Mouse (Mus musculus) lung, adult 2 months (tissue): Measurements from ENCODE around the gene Fbxo39. TPM values are rescaled to one million over a fixed set of nuclear protein-coding genes. Genes with fewer than 3 reads are reported as not detected.

ENCODE experiments used
- DNase-seq: peaks from one replicate; pipeline ENCODE4 v3.0.0; 2022
- H3K4me1 ChIP-seq: fragments of 200-500 bp; 2 replicates; pipeline ENCODE4 v1.6.1; 2011; ENCODE audit warnings: low read length; ENCODE audit not compliant: control insufficient read depth, insufficient read depth
- H3K4me3 ChIP-seq: fragments of 200-500 bp; replicated peaks from 2 replicates; pipeline ENCODE3; 2011; ENCODE audit warnings: low read depth, mild to moderate bottlenecking, control low read depth, low read length; ENCODE audit errors: extremely low read depth
- CTCF ChIP-seq: fragments of 200-500 bp; IDR thresholded peaks from 2 replicates; pipeline ENCODE4 v1.5.1; 2011; ENCODE audit warnings: mild to moderate bottlenecking, low read length, control low read depth; ENCODE audit not compliant: insufficient read depth
- POLR2A ChIP-seq: fragments of 200-500 bp; IDR thresholded peaks from 2 replicates; pipeline ENCODE4 v1.6.1; 2011; ENCODE audit warnings: low read depth, mild to moderate bottlenecking, control low read depth, low read length, borderline replicate concordance; ENCODE audit errors: extremely low read depth
- WGBS: fragments of 180-500 bp; shearing (Covaris S2); methylation state at CpG from one replicate; pipeline ENCODE4 v1.1.7; 2018; 5-methylcytosine and 5-hydroxymethylcytosine counted together
- polyA plus RNA-seq: library from polyadenylated mRNA; depleted of rRNA; stranded (reverse); fragments of >200 nt; gene quantifications from 2 replicates; pipeline ENCODE4 v1.2.3, GENCODE M21; 2012; rRNA removed

Gene Fbxo39
- polyA plus RNA-seq, 1 experiment: 0.31 TPM

- no peak for DNase-seq
- 73% methylated on average over 3 of the region's 3 CpGs for WGBS
- TF ChIP-seq CTCF: no peak
- no peak for TF ChIP-seq POLR2A
- no peaks in the 10 kb centered on the region; the same call in 1 of the 2 replicates for H3K4me1 ChIP-seq
- no peak overlapping the region for H3K4me3 ChIP-seq
Observed at GRCm38 (mm10) chr11:72353186-72353585, 38.9 kb downstream of the Fbxo39 start.

- TF ChIP-seq CTCF: peak; percentile 85
- no peak for TF ChIP-seq POLR2A
- WGBS: 26% methylated on average over 20 of the region's 20 CpGs
- DNase-seq: peak; percentile 79
- Histone ChIP-seq H3K4me3 (no peak overlapping the region), H3K4me1 (no peaks in the 10 kb centered on the region; the same call in 1 of the 2 replicates)
Observed at GRCm38 (mm10) chr11:72354971-72355728, 40.9 kb downstream of the Fbxo39 start.

GRCm38 (mm10) chr11:72361385-72362346 lies 47.4 kb downstream of the Fbxo39 start:
- WGBS: 13% methylated on average over 42 of the region's 42 CpGs
- peak; percentile 39 for DNase-seq
- Histone ChIP-seq H3K4me1 (peaks cover 4% of the 10 kb centered on the region), H3K4me3 (peak overlapping the region; percentile 50)
- TF ChIP-seq POLR2A (no peak), CTCF (no peak)

GRCm38 (mm10) chr11:72362347-72362741 lies 48.1 kb downstream of the Fbxo39 start, which contains the start of gene Tekt1:
Gene Tekt1 (minus strand): TSS chr11:72362442.
- H3K4me1 ChIP-seq: peaks cover 4% of the 10 kb centered on the region
- no peak for TF ChIP-seq POLR2A
- no peak for TF ChIP-seq CTCF
- no peak for DNase-seq
- WGBS: 36% methylated on average over 10 of the region's 10 CpGs
- H3K4me3 ChIP-seq: peak within 1 kb of the TSS; percentile 50

- no peak for TF ChIP-seq POLR2A
- no peak for TF ChIP-seq CTCF
- 40% methylated on average over 8 of the region's 8 CpGs for WGBS
- no peak overlapping the region for H3K4me3 ChIP-seq
Observed at GRCm38 (mm10) chr11:72363523-72364240, 49.4 kb downstream of the Fbxo39 start.

DNA sequence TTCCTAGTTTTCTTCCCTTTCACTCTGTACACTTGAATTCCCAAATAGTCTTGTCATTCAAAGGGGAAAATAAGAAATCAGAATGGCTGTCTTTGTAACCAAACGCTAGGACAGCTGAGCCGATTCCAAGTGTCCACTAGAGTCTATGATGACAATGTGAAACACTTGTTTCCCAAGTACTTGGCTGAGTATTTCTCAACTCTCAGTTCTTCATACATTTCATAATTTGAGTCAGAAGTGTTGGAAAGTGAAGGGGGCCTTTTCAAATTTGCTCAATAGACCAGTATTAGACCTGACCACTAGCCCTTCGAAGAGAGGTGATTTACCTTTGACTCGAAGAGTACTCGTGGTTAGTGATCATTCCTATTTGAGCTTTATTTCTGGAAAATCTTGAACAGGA lies 50.3 kb downstream of the Fbxo39 start:
- Histone ChIP-seq H3K4me1 (peaks cover 4% of the 10 kb centered on the region), H3K4me3 (no peak overlapping the region)
- TF ChIP-seq CTCF (no peak), POLR2A (no peak)
- 69% methylated on average over 5 of the region's 5 CpGs for WGBS
- no peak for DNase-seq

More at GRCm38 (mm10) chr11:72363523-72364240, 49.4 kb downstream of the Fbxo39 start:
- no peak for DNase-seq
- peaks cover 4% of the 10 kb centered on the region for H3K4me1 ChIP-seq

GRCm38 (mm10) chr11:72366126-72366525 lies 51.9 kb downstream of the Fbxo39 start:
- peaks cover 4% of the 10 kb centered on the region for H3K4me1 ChIP-seq
- 65% methylated on average over 9 of the region's 9 CpGs for WGBS
- TF ChIP-seq CTCF: no peak
- no peak for TF ChIP-seq POLR2A
- no peak for DNase-seq
- H3K4me3 ChIP-seq: no peak overlapping the region

GRCm38 (mm10) chr11:72367934-72368674 lies 53.9 kb downstream of the Fbxo39 start:
- no peak for TF ChIP-seq POLR2A
- Histone ChIP-seq H3K4me3 (no peak overlapping the region), H3K4me1 (no peaks in the 10 kb centered on the region)
- no peak for DNase-seq
- WGBS: 59% methylated on average over 11 of the region's 11 CpGs

Other genes with a start within 250 kb of the Fbxo39 start
- 26.9 and 30.0 TPM in 2 replicates for gene Pitpnm3, start 178.7 kb upstream of the Fbxo39 start, polyA plus RNA-seq
- gene Gm43951, start 107.6 kb upstream of the Fbxo39 start, polyA plus RNA-seq: 0.20 and 0.32 TPM in 2 replicates
- 4.1 and 5.1 TPM in 2 replicates for gene 4933427D14Rik, start 107.0 kb upstream of the Fbxo39 start, polyA plus RNA-seq
- 36.0 and 53.8 TPM in 2 replicates for gene Txndc17, start 106.9 kb upstream of the Fbxo39 start, polyA plus RNA-seq
- 7.5 and 9.5 TPM in 2 replicates for gene Med31, start 98.9 kb upstream of the Fbxo39 start, polyA plus RNA-seq
- not detected in 2 replicates for gene Slc13a5, start 47.2 kb upstream of the Fbxo39 start, polyA plus RNA-seq
- gene Xaf1, start 12.8 kb upstream of the Fbxo39 start, polyA plus RNA-seq: 28.2 and 55.3 TPM in 2 replicates
- 4.8 and 8.3 TPM in 2 replicates for gene Tekt1, start 48.0 kb downstream of the Fbxo39 start, polyA plus RNA-seq
- 32.1 and 34.5 TPM in 2 replicates for gene Smtnl2, start 97.3 kb downstream of the Fbxo39 start, polyA plus RNA-seq
- 2.9 and 7.0 TPM in 2 replicates for gene Ggt6, start 121.1 kb downstream of the Fbxo39 start, polyA plus RNA-seq
- 26.1 and 32.8 TPM in 2 replicates for gene Mybbp1a, start 126.9 kb downstream of the Fbxo39 start, polyA plus RNA-seq
- gene Spns2, start 175.5 kb downstream of the Fbxo39 start, polyA plus RNA-seq: 103 and 126 TPM in 2 replicates
- gene Spns3, start 236.1 kb downstream of the Fbxo39 start, polyA plus RNA-seq: 1.1 and 1.4 TPM in 2 replicates